8 mouse cellular contexts compared by ENCODE assay signal in the genomic region with DNA sequence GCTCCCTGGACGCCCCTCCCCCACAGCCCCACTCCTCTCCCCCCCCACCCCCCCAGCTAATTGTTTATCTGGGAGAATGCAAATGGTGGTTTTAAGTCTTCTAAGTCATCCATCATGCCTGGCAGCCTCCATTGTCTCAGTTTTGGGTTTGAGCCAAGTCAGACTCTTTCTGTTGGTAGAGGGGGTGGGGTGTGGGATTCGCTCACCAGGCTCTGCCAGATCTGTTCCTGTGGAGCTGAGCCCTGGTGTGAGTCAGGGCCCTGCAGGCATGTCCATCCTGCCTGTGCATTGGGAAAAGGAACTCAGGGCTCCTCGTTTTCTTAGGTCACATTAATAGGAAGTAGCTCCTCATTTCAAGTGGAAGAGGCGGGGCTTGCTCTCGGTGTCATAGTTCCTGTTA.
A peak's percentile ranks its signal among the peaks of the same experiment; 100 is the strongest.
DNase-seq lines count a peak whose midpoint lies in the region; ATAC-seq lines count a peak whose summit lies in the region.

No protein-coding gene starts in this region.

- H3K4me1 ChIP-seq in embryonic facial prominence, embryonic 15.5 days, result peaks cover 85% of the 10 kb centered on the region
- peaks cover 79% of the 10 kb centered on the region for H3K4me1 ChIP-seq in lung, embryonic 15.5 days

- peak; percentile 73 for DNase-seq in urinary bladder, postnatal 14 days (ENCODE audit: low spot score)
- no peak for DNase-seq in urinary bladder, adult 2 months (ENCODE audit: low spot score)
- DNase-seq in heart, postnatal 4 days, result peak; percentile 62
- peak; percentile 49 to 65 for DNase-seq in layer of hippocampus, adult 18-20 months (ENCODE audit: low spot score in 2 of 2)
- peak; percentile 12 for DNase-seq in ovary, postnatal 10 days (ENCODE audit: low spot score)

- no peaks in the 10 kb centered on the region for H3K9me3 ChIP-seq in embryonic facial prominence, embryonic 15.5 days (replicated peaks)
- H3K9me3 ChIP-seq in lung, embryonic 15.5 days, result no peaks in the 10 kb centered on the region

- H3K36me3 ChIP-seq in embryonic facial prominence, embryonic 15.5 days, result no peaks in the 10 kb centered on the region
- no peaks in the 10 kb centered on the region for H3K36me3 ChIP-seq in lung, embryonic 15.5 days

- 5% methylated on average over 5 of the region's 5 CpGs for WGBS in embryonic facial prominence, embryonic 15.5 days
- 2% methylated on average over 5 of the region's 5 CpGs for WGBS in lung, embryonic 15.5 days

- no peaks in the 10 kb centered on the region for H3K27me3 ChIP-seq in embryonic facial prominence, embryonic 15.5 days
- no peaks in the 10 kb centered on the region for H3K27me3 ChIP-seq in lung, embryonic 15.5 days

- peak overlapping the region; percentile 34 for H3K4me2 ChIP-seq in embryonic facial prominence, embryonic 15.5 days (replicated peaks)
- H3K4me2 ChIP-seq in lung, embryonic 15.5 days, result peak overlapping the region; percentile 25

- H3K27ac ChIP-seq in embryonic facial prominence, embryonic 15.5 days (replicated peaks), result peak overlapping the region; percentile 72
- H3K27ac ChIP-seq in lung, embryonic 15.5 days, result peak overlapping the region; percentile 78

- 0 out of 2 replicates have a peak, but pooled peaks have one; percentile 44 for ATAC-seq in embryonic facial prominence, embryonic 15.5 days (ENCODE audit: insufficient number of reproducible peaks, low FRiP score, low TSS enrichment, low read depth)
- peak; percentile 78 for ATAC-seq in lung, embryonic 15.5 days (ENCODE audit: borderline replicate concordance, extremely low read depth, low FRiP score, low TSS enrichment)
- ATAC-seq in inflammation-experienced regulatory T-cells, adult 6 months, result no peak

- no peak overlapping the region for H3K9ac ChIP-seq in embryonic facial prominence, embryonic 15.5 days
- H3K9ac ChIP-seq in lung, embryonic 15.5 days, result no peak overlapping the region

- H3K4me3 ChIP-seq in embryonic facial prominence, embryonic 15.5 days (replicated peaks), result peak overlapping the region; percentile 13; the same call in 1 of the 2 replicates
- no peak overlapping the region for H3K4me3 ChIP-seq in lung, embryonic 15.5 days
